Mouse (Mus musculus) E14TG2a.4 (cell line): Measurements from ENCODE around the gene Zfp142.

ENCODE experiments used
- CTCF ChIP-seq: conservative IDR thresholded peaks from 2 replicates; pipeline ENCODE4 v1.5.1; 2014; ENCODE audit warnings: low read length
- NANOG ChIP-seq: IDR thresholded peaks from 2 replicates; pipeline ENCODE4 v1.6.1; 2014; ENCODE audit warnings: borderline replicate concordance, low read length, mixed read lengths

DNA sequence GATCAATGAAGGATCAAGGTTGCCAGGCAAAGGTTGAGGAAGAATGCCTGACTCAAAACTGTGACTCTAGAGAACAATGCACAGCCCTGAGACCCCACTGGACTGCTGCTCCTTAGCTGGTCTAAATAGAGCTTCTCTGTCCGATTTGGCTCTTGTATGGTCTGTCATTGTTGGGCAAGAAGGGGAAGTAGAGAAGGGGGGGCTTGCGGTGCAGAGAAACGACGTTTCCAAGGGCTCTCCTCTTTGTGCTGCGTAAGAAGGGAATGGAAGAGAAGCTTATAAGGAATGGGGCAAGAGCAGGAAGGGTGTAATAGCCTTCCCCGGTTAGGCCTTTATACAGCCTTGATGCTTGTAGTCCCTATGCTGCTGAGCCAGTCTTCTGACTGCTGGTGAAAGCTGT is 22.2 kb downstream of the Zfp142 start:
- no peak for TF ChIP-seq CTCF
- no peak for TF ChIP-seq NANOG
